12 mouse cellular contexts compared by ENCODE assay signal in the genomic region with DNA sequence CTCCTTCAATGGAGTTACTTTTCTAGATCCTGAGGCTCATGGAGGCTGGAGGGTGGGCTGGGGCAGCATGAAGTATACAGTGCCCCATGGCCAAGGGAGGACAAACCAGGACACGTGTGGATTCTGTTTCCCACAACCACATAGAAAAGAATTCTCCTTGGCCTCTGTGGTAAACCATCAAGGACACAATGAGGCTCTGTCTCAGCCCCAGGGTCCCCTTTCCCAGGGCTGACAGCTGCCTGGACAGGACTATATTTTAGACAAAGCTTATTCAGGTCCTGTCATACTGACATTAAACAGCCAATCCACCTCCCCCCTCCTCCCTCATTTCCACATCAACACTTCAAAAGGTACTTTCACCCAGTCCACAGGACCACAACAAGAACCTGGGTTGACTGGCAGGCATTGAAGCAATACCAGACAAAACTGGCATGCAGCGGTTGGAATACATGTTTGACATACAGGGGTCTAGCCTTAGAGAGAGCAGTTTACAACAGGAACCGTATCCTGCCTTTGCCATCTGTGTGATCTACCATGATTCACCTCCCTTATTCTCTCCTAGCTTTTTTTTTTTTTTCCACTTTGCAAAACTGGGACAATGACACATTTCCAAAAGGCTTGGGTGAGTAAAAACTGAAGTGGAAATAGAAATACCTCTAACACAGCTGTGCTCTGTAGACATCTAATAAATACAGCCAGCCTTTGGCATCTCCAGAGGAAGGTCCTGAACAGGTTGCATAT. TPM values are rescaled to one million over a fixed set of nuclear protein-coding genes. Genes with fewer than 3 reads are reported as not detected.
DNase-seq lines count a peak whose midpoint lies in the region; ATAC-seq and TF ChIP-seq lines count a peak whose summit lies in the region.
"Had no signal": no experiment of that assay in that cellular context is flagged by ENCODE, and none has a peak within 500 bp of the region (broad histone marks: within the 10 kb centered on the region; RNA-seq: fewer than 3 reads in every experiment).

No protein-coding gene starts in this region.

- no peaks in the 10 kb centered on the region for H3K36me3 ChIP-seq in kidney, embryonic 16.5 days (ENCODE audit: insufficient read depth, low read length)
- no peaks in the 10 kb centered on the region for H3K36me3 ChIP-seq in forebrain, embryonic 10.5 days (replicated peaks)
- H3K36me3 ChIP-seq in liver, embryonic 12.5 days, result no peaks in the 10 kb centered on the region
- H3K36me3 ChIP-seq in intestine, postnatal 0 days (ENCODE audit: control insufficient read depth, insufficient read depth), result no peaks in the 10 kb centered on the region

- H3K27me3 ChIP-seq in kidney, embryonic 16.5 days (ENCODE audit: insufficient read depth, low read length), result no peaks in the 10 kb centered on the region
- H3K27me3 ChIP-seq in forebrain, embryonic 10.5 days (ENCODE audit: poor library complexity, severe bottlenecking), result no peaks in the 10 kb centered on the region
- no peaks in the 10 kb centered on the region for H3K27me3 ChIP-seq in liver, embryonic 12.5 days (replicated peaks)
- H3K27me3 ChIP-seq in intestine, postnatal 0 days (replicated peaks; ENCODE audit: control insufficient read depth, insufficient read depth, low read length), result no peaks in the 10 kb centered on the region

- H3K4me1 ChIP-seq in kidney, embryonic 16.5 days (ENCODE audit: insufficient read depth, low read length), result no peaks in the 10 kb centered on the region
- H3K4me1 ChIP-seq in forebrain, embryonic 10.5 days, result no peaks in the 10 kb centered on the region
- H3K4me1 ChIP-seq in liver, embryonic 12.5 days, result peaks cover 34% of the 10 kb centered on the region
- no peaks in the 10 kb centered on the region for H3K4me1 ChIP-seq in intestine, postnatal 0 days (replicated peaks; ENCODE audit: control insufficient read depth, insufficient read depth, low read length)

- no peak overlapping the region for H3K9ac ChIP-seq in kidney, embryonic 16.5 days (replicated peaks; ENCODE audit: low read length)
- H3K9ac ChIP-seq in liver, embryonic 12.5 days, result peak overlapping the region; percentile 10; the same call in 1 of the 2 replicates
- no peak overlapping the region for H3K9ac ChIP-seq in intestine, postnatal 0 days (ENCODE audit: low read depth, low read length)

- no peak for TF ChIP-seq CTCF in intestine, postnatal 0 days (IDR thresholded peaks at IDR 0.05; ENCODE audit: low read depth)

- H3K9me3 ChIP-seq in kidney, embryonic 16.5 days (ENCODE audit: low read length), result no peaks in the 10 kb centered on the region
- no peaks in the 10 kb centered on the region for H3K9me3 ChIP-seq in forebrain, embryonic 10.5 days
- no peaks in the 10 kb centered on the region for H3K9me3 ChIP-seq in liver, embryonic 12.5 days (replicated peaks)
- no peaks in the 10 kb centered on the region for H3K9me3 ChIP-seq in intestine, postnatal 0 days (ENCODE audit: control insufficient read depth)

- WGBS in kidney, embryonic 16.5 days, result 80% methylated on average over 3 of the region's 3 CpGs
- 73% methylated on average over 3 of the region's 3 CpGs for WGBS in forebrain, embryonic 10.5 days
- 70% methylated on average over 3 of the region's 3 CpGs for WGBS in liver, embryonic 12.5 days (ENCODE audit: insufficient replicate concordance)
- 81% methylated on average over 3 of the region's 3 CpGs for WGBS in intestine, postnatal 0 days

- peak; percentile 1 for DNase-seq in kidney, adult 18-20 months
- DNase-seq in brain, adult 2 months (ENCODE audit: low read depth, low spot score), result peak; percentile 57
- no peak for DNase-seq in forebrain, embryonic 10.5 days (ENCODE audit: extremely low spot score, low spot score)
- DNase-seq in c-Kit-positive CD71-positive TER-119-positive erythroid progenitor cells, embryonic 14.5 days (ENCODE audit: low spot score), result no peak
- DNase-seq in cerebellum, postnatal 4 days (ENCODE audit: low spot score in 2 of 2), result no peak
- DNase-seq: cerebellum, adult 2 months; right cerebral cortex, adult 18-20 months; spleen, adult 18-20 months had no signal

- H3K4me3 ChIP-seq in kidney, embryonic 16.5 days (ENCODE audit: low read length), result no peak overlapping the region
- H3K4me3 ChIP-seq in forebrain, embryonic 10.5 days, result no peak overlapping the region
- H3K4me3 ChIP-seq in liver, embryonic 12.5 days, result no peak overlapping the region
- no peak overlapping the region for H3K4me3 ChIP-seq in intestine, postnatal 0 days (ENCODE audit: low read depth, low read length)

- H3K27ac ChIP-seq in kidney, embryonic 16.5 days (ENCODE audit: low read length), result no peak overlapping the region
- H3K27ac ChIP-seq in forebrain, embryonic 10.5 days, result peak overlapping the region; percentile 53; the same call in 1 of the 2 replicates
- H3K27ac ChIP-seq in liver, embryonic 12.5 days, result peak overlapping the region; percentile 84
- H3K27ac ChIP-seq in intestine, postnatal 0 days (ENCODE audit: low read depth, low read length), result no peak overlapping the region
- H3K27ac ChIP-seq: kidney, postnatal 0 days had no signal

- no peak overlapping the region for H3K4me2 ChIP-seq in kidney, embryonic 16.5 days (replicated peaks; ENCODE audit: low read depth, low read length)
- H3K4me2 ChIP-seq in liver, embryonic 12.5 days, result peak overlapping the region; percentile 61
- H3K4me2 ChIP-seq in intestine, postnatal 0 days (replicated peaks; ENCODE audit: low read depth), result no peak overlapping the region

- ATAC-seq in kidney, embryonic 16.5 days (ENCODE audit: low FRiP score, low TSS enrichment), result no peak
- ATAC-seq in liver, embryonic 12.5 days, result no peak
- ATAC-seq in intestine, postnatal 0 days, result no peak

RNA-seq across cellular contexts. Expression of a gene that starts 20.0 kb away (rescaled TPM):
- polyA plus RNA-seq in kidney, embryonic 16.5 days (2015; fragmentation: Nextera tagmentation; extraction: Ambion mirVana), result 14.9 and 17.7 TPM in 2 replicates
- 1.9 and 2.2 TPM in 2 replicates for polyA plus RNA-seq in forebrain, embryonic 10.5 days (2016; fragmentation: Nextera tagmentation; extraction: Ambion mirVana)
- 16.5 and 17.8 TPM in 2 replicates for polyA plus RNA-seq in liver, embryonic 12.5 days (2016; fragmentation: Nextera tagmentation; extraction: Ambion mirVana)
- 11.1 and 16.5 TPM in 2 replicates for polyA plus RNA-seq in intestine, postnatal 0 days (2015; fragmentation: Nextera tagmentation; extraction: Ambion mirVana)

RNA-seq across cellular contexts. Expression of a gene that starts 57.8 kb away (rescaled TPM):
- 0.22 and 0.31 TPM in 2 replicates for polyA plus RNA-seq in kidney, embryonic 16.5 days (2015; fragmentation: Nextera tagmentation; extraction: Ambion mirVana)
- polyA plus RNA-seq in forebrain, embryonic 10.5 days (2016; fragmentation: Nextera tagmentation; extraction: Ambion mirVana), result 0.04 and 0.09 TPM in 2 replicates
- 0.04 and 0.11 TPM in 2 replicates for polyA plus RNA-seq in liver, embryonic 12.5 days (2016; fragmentation: Nextera tagmentation; extraction: Ambion mirVana)
- polyA plus RNA-seq in intestine, postnatal 0 days (2015; fragmentation: Nextera tagmentation; extraction: Ambion mirVana), result 0.82 and 1.6 TPM in 2 replicates

Comparison
In these comparisons a context has a peak if more than half of its experiments do, and no peak if none do; other contexts are left out.
1. DNase-seq: peak in kidney, adult 18-20 months (single experiment) and brain, adult 2 months (single experiment); none in forebrain, embryonic 10.5 days (single experiment), c-Kit-positive CD71-positive TER-119-positive erythroid progenitor cells, embryonic 14.5 days (single experiment) and cerebellum, postnatal 4 days (0 of 2).
2. H3K27ac ChIP-seq: peak in forebrain, embryonic 10.5 days (single experiment) and liver, embryonic 12.5 days (single experiment); none in kidney, embryonic 16.5 days (single experiment) and intestine, postnatal 0 days (single experiment).